9 mouse cellular contexts compared by ENCODE assay signal in genomic region chr1:171252415-171252814, GRCm38 (mm10). TPM values are rescaled to one million over a fixed set of nuclear protein-coding genes. Genes with fewer than 3 reads are reported as not detected.
A peak's percentile ranks its signal among the peaks of the same experiment; 100 is the strongest.
DNase-seq lines count a peak whose midpoint lies in the region; ATAC-seq lines count a peak whose summit lies in the region.
"Had no signal": no experiment of that assay in that cellular context is flagged by ENCODE, and none has a peak within 500 bp of the region (broad histone marks: within the 10 kb centered on the region; RNA-seq: fewer than 3 reads in every experiment).

No protein-coding gene starts in this region.

- no peaks in the 10 kb centered on the region for H3K9me3 ChIP-seq in heart, embryonic 15.5 days (replicated peaks)
- no peaks in the 10 kb centered on the region for H3K9me3 ChIP-seq in hindbrain, embryonic 11.5 days (ENCODE audit: control insufficient read depth, low read length)
- H3K9me3 ChIP-seq in midbrain, embryonic 13.5 days, result no peaks in the 10 kb centered on the region
- H3K9me3 ChIP-seq: liver, embryonic 13.5 days had no signal

- ATAC-seq in heart, embryonic 15.5 days (replicated peaks; ENCODE audit: insufficient number of reproducible peaks, insufficient read depth, low FRiP score, low read depth), result no peak
- ATAC-seq in hindbrain, embryonic 11.5 days (ENCODE audit: low FRiP score), result no peak
- ATAC-seq in midbrain, embryonic 13.5 days, result no peak

- DNase-seq in heart, postnatal 25 days (ENCODE audit: low spot score), result no peak
- DNase-seq in hindbrain, embryonic 11.5 days (ENCODE audit: low spot score), result no peak
- no peak for DNase-seq in ovary, postnatal 14 days (ENCODE audit: low spot score)
- DNase-seq in kidney, postnatal 14 days, result no peak
- no peak for DNase-seq in gastrocnemius, postnatal 36 days
- DNase-seq: liver, embryonic 13.5 days had no signal

- H3K4me3 ChIP-seq in heart, embryonic 15.5 days, result peak overlapping the region; percentile 42
- H3K4me3 ChIP-seq in brown adipose tissue, adult 24 weeks (ENCODE audit: insufficient read depth, low read depth, low read length), result 0 out of 2 replicates have a peak overlapping the region, but pooled peaks have one; percentile 4
- H3K4me3 ChIP-seq in hindbrain, embryonic 11.5 days (ENCODE audit: low read depth, low read length), result no peak overlapping the region
- H3K4me3 ChIP-seq in midbrain, embryonic 13.5 days (replicated peaks), result no peak overlapping the region; the same call in 1 of the 2 replicates
- H3K4me3 ChIP-seq: liver, embryonic 13.5 days had no signal

- peak overlapping the region; percentile 63 for H3K4me2 ChIP-seq in heart, embryonic 15.5 days
- 0 out of 2 replicates have a peak overlapping the region, but pooled peaks have one; percentile 45 for H3K4me2 ChIP-seq in hindbrain, embryonic 11.5 days (replicated peaks; ENCODE audit: low read depth, low read length)
- peak overlapping the region; percentile 56 for H3K4me2 ChIP-seq in midbrain, embryonic 13.5 days (replicated peaks)

- H3K27ac ChIP-seq in heart, embryonic 15.5 days, result peak overlapping the region; percentile 77
- H3K27ac ChIP-seq in brown adipose tissue, adult 24 weeks (replicated peaks; ENCODE audit: low read depth, low read length), result peak overlapping the region; percentile 9; the same call in 1 of the 2 replicates
- no peak overlapping the region; the same call in 1 of the 2 replicates for H3K27ac ChIP-seq in hindbrain, embryonic 11.5 days (ENCODE audit: low read depth, low read length)
- H3K27ac ChIP-seq in midbrain, embryonic 13.5 days, result peak overlapping the region; percentile 45
- H3K27ac ChIP-seq: liver, embryonic 13.5 days had no signal

- intact Hi-C loops in heart, postnatal 25 days (cut with DNase I), result no loop called here
- intact Hi-C loops in gastrocnemius, postnatal 36 days (cut with DNase I), result no loop called here

- WGBS in heart, embryonic 15.5 days, result 58% methylated on average over 17 of the region's 17 CpGs
- WGBS in hindbrain, embryonic 11.5 days, result 54% methylated on average over 17 of the region's 17 CpGs
- WGBS in midbrain, embryonic 13.5 days, result 49% methylated on average over 17 of the region's 17 CpGs

- H3K9ac ChIP-seq in heart, embryonic 15.5 days, result peak overlapping the region; percentile 43
- peak overlapping the region; percentile 27; the same call in 1 of the 2 replicates for H3K9ac ChIP-seq in hindbrain, embryonic 11.5 days (ENCODE audit: low read depth, low read length)
- peak overlapping the region; percentile 53; the same call in 1 of the 2 replicates for H3K9ac ChIP-seq in midbrain, embryonic 13.5 days (replicated peaks)
- H3K9ac ChIP-seq: liver, embryonic 13.5 days had no signal

- H3K27me3 ChIP-seq in heart, embryonic 15.5 days, result peaks cover 3% of the 10 kb centered on the region; the same call in 1 of the 2 replicates
- no peaks in the 10 kb centered on the region for H3K27me3 ChIP-seq in hindbrain, embryonic 11.5 days (ENCODE audit: control insufficient read depth, insufficient read depth, low read length)
- no peaks in the 10 kb centered on the region for H3K27me3 ChIP-seq in midbrain, embryonic 13.5 days

- H3K36me3 ChIP-seq in heart, embryonic 15.5 days, result no peaks in the 10 kb centered on the region
- H3K36me3 ChIP-seq in hindbrain, embryonic 11.5 days (ENCODE audit: control insufficient read depth, insufficient read depth, low read length), result no peaks in the 10 kb centered on the region
- no peaks in the 10 kb centered on the region for H3K36me3 ChIP-seq in midbrain, embryonic 13.5 days
- H3K36me3 ChIP-seq: liver, embryonic 13.5 days had no signal

- peaks cover 42% of the 10 kb centered on the region for H3K4me1 ChIP-seq in heart, embryonic 15.5 days (replicated peaks)
- peaks cover 16% of the 10 kb centered on the region for H3K4me1 ChIP-seq in brown adipose tissue, adult 24 weeks (ENCODE audit: control insufficient read depth, insufficient read depth, insufficient read length, low read length)
- peaks cover 10% of the 10 kb centered on the region for H3K4me1 ChIP-seq in hindbrain, embryonic 11.5 days (replicated peaks; ENCODE audit: control insufficient read depth, insufficient read depth, low read length)
- peaks cover 44% of the 10 kb centered on the region for H3K4me1 ChIP-seq in midbrain, embryonic 13.5 days (replicated peaks)

RNA-seq across cellular contexts. Expression of gene Ndufs2, which starts 1.2 kb away (rescaled TPM):
- 514 and 535 TPM in 2 replicates for polyA plus RNA-seq in heart, embryonic 15.5 days (2015; fragmentation: Nextera tagmentation; extraction: Ambion mirVana)
- 1,000 to 10,000 TPM; 1,437 to 1,441 TPM for total RNA-seq in heart, postnatal 25 days (2021)
- 1,478 and 1,710 TPM in 2 replicates for polyA plus RNA-seq in brown adipose tissue, adult 24 weeks (2012; ENCODE audit: insufficient read depth, insufficient read length, missing spikeins)
- 259 and 263 TPM in 2 replicates for polyA plus RNA-seq in hindbrain, embryonic 11.5 days (2014; fragmentation: Nextera tagmentation; extraction: Ambion mirVana)
- polyA plus RNA-seq in midbrain, embryonic 13.5 days (2015; fragmentation: Nextera tagmentation; extraction: Ambion mirVana), result 231 and 234 TPM in 2 replicates
- 100 to 1,000 TPM; 874 to 989 TPM for total RNA-seq in gastrocnemius, postnatal 36 days (2021)

RNA-seq across cellular contexts. Expression of gene Adamts4, which starts 2.2 kb away (rescaled TPM):
- 5.2 and 6.0 TPM in 2 replicates for polyA plus RNA-seq in heart, embryonic 15.5 days (2015; fragmentation: Nextera tagmentation; extraction: Ambion mirVana)
- 1 to 10 TPM in 1 of 2 experiments, under 1 TPM in 1; 0.49 to 2.0 TPM for total RNA-seq in heart, postnatal 25 days (2021)
- 0.50 and 1.2 TPM in 2 replicates for polyA plus RNA-seq in brown adipose tissue, adult 24 weeks (2012; ENCODE audit: insufficient read depth, insufficient read length, missing spikeins)
- polyA plus RNA-seq in hindbrain, embryonic 11.5 days (2014; fragmentation: Nextera tagmentation; extraction: Ambion mirVana), result 4.6 and 5.4 TPM in 2 replicates
- polyA plus RNA-seq in midbrain, embryonic 13.5 days (2015; fragmentation: Nextera tagmentation; extraction: Ambion mirVana), result 6.5 and 7.4 TPM in 2 replicates
- under 1 TPM; 0.28 to 0.54 TPM for total RNA-seq in gastrocnemius, postnatal 36 days (2021)

RNA-seq across cellular contexts. Expression of gene B4galt3, which starts 17.7 kb away (rescaled TPM):
- 44.4 and 56.4 TPM in 2 replicates for polyA plus RNA-seq in heart, embryonic 15.5 days (2015; fragmentation: Nextera tagmentation; extraction: Ambion mirVana)
- total RNA-seq in heart, postnatal 25 days (2021), result 10 to 100 TPM; 16.4 to 17.8 TPM
- 11.3 and 12.1 TPM in 2 replicates for polyA plus RNA-seq in brown adipose tissue, adult 24 weeks (2012; ENCODE audit: insufficient read depth, insufficient read length, missing spikeins)
- 59.1 and 66.3 TPM in 2 replicates for polyA plus RNA-seq in hindbrain, embryonic 11.5 days (2014; fragmentation: Nextera tagmentation; extraction: Ambion mirVana)
- polyA plus RNA-seq in midbrain, embryonic 13.5 days (2015; fragmentation: Nextera tagmentation; extraction: Ambion mirVana), result 99.0 and 99.8 TPM in 2 replicates
- total RNA-seq in gastrocnemius, postnatal 36 days (2021), result 10 to 100 TPM in 1 of 2 experiments, 1 to 10 TPM in 1; 9.6 to 10.5 TPM

RNA-seq across cellular contexts. Expression of gene Fcer1g, which starts 18.2 kb away (rescaled TPM):
- 28.0 and 44.6 TPM in 2 replicates for polyA plus RNA-seq in heart, embryonic 15.5 days (2015; fragmentation: Nextera tagmentation; extraction: Ambion mirVana)
- total RNA-seq in heart, postnatal 25 days (2021), result 10 to 100 TPM; 11.0 to 12.9 TPM
- 29.3 and 35.1 TPM in 2 replicates for polyA plus RNA-seq in brown adipose tissue, adult 24 weeks (2012; ENCODE audit: insufficient read depth, insufficient read length, missing spikeins)
- 22.1 and 26.1 TPM in 2 replicates for polyA plus RNA-seq in hindbrain, embryonic 11.5 days (2014; fragmentation: Nextera tagmentation; extraction: Ambion mirVana)
- 20.2 and 20.8 TPM in 2 replicates for polyA plus RNA-seq in midbrain, embryonic 13.5 days (2015; fragmentation: Nextera tagmentation; extraction: Ambion mirVana)
- 1 to 10 TPM; 2.5 to 4.9 TPM for total RNA-seq in gastrocnemius, postnatal 36 days (2021)

RNA-seq across cellular contexts. Expression of gene Apoa2, which starts 27.6 kb away (rescaled TPM):
- polyA plus RNA-seq in heart, embryonic 15.5 days (2015; fragmentation: Nextera tagmentation; extraction: Ambion mirVana), result 9.2 and 43.9 TPM in 2 replicates
- total RNA-seq in heart, postnatal 25 days (2021), result 1 to 10 TPM; 2.9 to 3.0 TPM
- polyA plus RNA-seq in brown adipose tissue, adult 24 weeks (2012; ENCODE audit: insufficient read depth, insufficient read length, missing spikeins), result 3.5 and 19.0 TPM in 2 replicates
- 3.1 and 5.0 TPM in 2 replicates for polyA plus RNA-seq in hindbrain, embryonic 11.5 days (2014; fragmentation: Nextera tagmentation; extraction: Ambion mirVana)
- 2.6 and 5.1 TPM in 2 replicates for polyA plus RNA-seq in midbrain, embryonic 13.5 days (2015; fragmentation: Nextera tagmentation; extraction: Ambion mirVana)
- 1 to 10 TPM in 1 of 2 experiments, not detected in 1; 1.7 TPM for total RNA-seq in gastrocnemius, postnatal 36 days (2021)

Comparison
In these comparisons a context has a peak if more than half of its experiments do, and no peak if none do; other contexts are left out.
1. H3K4me3 ChIP-seq: peak in heart, embryonic 15.5 days (single experiment) and brown adipose tissue, adult 24 weeks (single experiment); none in hindbrain, embryonic 11.5 days (single experiment) and midbrain, embryonic 13.5 days (single experiment).
2. Peak in every context shown above with its lines, with median percentiles within 50 percentile points of each other: H3K4me2 ChIP-seq and H3K9ac ChIP-seq.